Mouse (Mus musculus): ENCODE data around the gene Fam193b.
A peak's percentile ranks its signal among the peaks of the same experiment; 100 is the strongest.
"Not testable (repeated sequence)": the region's sequence is repeated elsewhere in the genome, so short reads cannot be mapped to it uniquely, and the experiment has no call there.

The Fam193b gene

GRCm38 (mm10) chr13:55571977-55572376 is 1.1 kb upstream of the Fam193b start:
- no peak for DNase-seq (ENCODE audit: low spot score)

GRCm38 (mm10) chr13:55570286-55570973 is 490 bp downstream of the Fam193b start:
- no peak for DNase-seq (ENCODE audit: low spot score)

GRCm38 (mm10) chr13:55569726-55570285 is 1.1 kb downstream of the Fam193b start:
- DNase-seq (ENCODE audit: low spot score) = no peak

- DNase-seq (ENCODE audit: low spot score) = not testable (repeated sequence)
Observed at GRCm38 (mm10) chr13:55568524-55568923, 2.4 kb downstream of the Fam193b start.

GRCm38 (mm10) chr13:55567949-55568348 is 3.0 kb downstream of the Fam193b start:
- no peak for DNase-seq (ENCODE audit: low spot score)

GRCm38 (mm10) chr13:55567001-55567400 is 3.9 kb downstream of the Fam193b start:
- DNase-seq (ENCODE audit: low spot score) = no peak

GRCm38 (mm10) chr13:55563266-55563879 is 7.5 kb downstream of the Fam193b start:
- no peak for DNase-seq (ENCODE audit: low spot score)

GRCm38 (mm10) chr13:55557499-55557898 is 13.4 kb downstream of the Fam193b start:
- DNase-seq (ENCODE audit: low spot score) = no peak

GRCm38 (mm10) chr13:55555921-55556320 is 15.0 kb downstream of the Fam193b start:
- no peak for DNase-seq (ENCODE audit: low spot score)

GRCm38 (mm10) chr13:55549061-55549460 is 21.9 kb downstream of the Fam193b start:
- no peak for DNase-seq (ENCODE audit: low spot score)

GRCm38 (mm10) chr13:55548426-55548825 is 22.5 kb downstream of the Fam193b start:
- no peak for DNase-seq (ENCODE audit: low spot score)

- DNase-seq (ENCODE audit: low spot score) = no peak
Observed at GRCm38 (mm10) chr13:55547916-55548315, 23.0 kb downstream of the Fam193b start.

- no peak for DNase-seq (ENCODE audit: low spot score)
Observed at GRCm38 (mm10) chr13:55544792-55545191, 26.1 kb downstream of the Fam193b start.

GRCm38 (mm10) chr13:55543447-55543846 is 27.5 kb downstream of the Fam193b start:
- no peak for DNase-seq (ENCODE audit: low spot score)

- DNase-seq (ENCODE audit: low spot score) = no peak
Observed at GRCm38 (mm10) chr13:55542891-55543290, 28.0 kb downstream of the Fam193b start.

GRCm38 (mm10) chr13:55540933-55541332 is 30.0 kb downstream of the Fam193b start:
- DNase-seq (ENCODE audit: low spot score) = no peak

- DNase-seq (ENCODE audit: low spot score) = peak; percentile 92
Observed at GRCm38 (mm10) chr13:55536194-55537175, 34.4 kb downstream of the Fam193b start, which contains the start of gene Ddx41. Gene Ddx41 (minus strand): TSS chr13:55536658.

GRCm38 (mm10) chr13:55535796-55536193 is 35.1 kb downstream of the Fam193b start:
- DNase-seq (ENCODE audit: low spot score) = no peak

GRCm38 (mm10) chr13:55535191-55535590 is 35.7 kb downstream of the Fam193b start:
- no peak for DNase-seq (ENCODE audit: low spot score)

GRCm38 (mm10) chr13:55529198-55529915 is 41.6 kb downstream of the Fam193b start, which contains the start of gene Dok3:
Gene Dok3 (minus strand): TSS chr13:55529296.
- DNase-seq (ENCODE audit: low spot score) = no peak

Data from urinary bladder, postnatal 10 days (tissue).